Mouse (Mus musculus) testis, adult 2 months (tissue): ENCODE data around the gene Fstl3.

ENCODE experiments used
- CTCF ChIP-seq: fragments of 200-500 bp; IDR thresholded peaks from 2 replicates; pipeline ENCODE4 v1.5.1; 2012; ENCODE audit warnings: low read depth, mild to moderate bottlenecking, inconsistent platforms, low read length, moderate library complexity; ENCODE audit not compliant: control insufficient read depth, insufficient read depth, insufficient replicate concordance
- POLR2A ChIP-seq: fragments of 200-500 bp; IDR thresholded peaks from 2 replicates; pipeline ENCODE4 v1.6.1; 2012; ENCODE audit warnings: low read depth, mild to moderate bottlenecking, inconsistent platforms, low read length, moderate library complexity; ENCODE audit not compliant: control insufficient read depth

- no peak for TF ChIP-seq POLR2A
- TF ChIP-seq CTCF: no peak; the same call in 1 of the 2 replicates
These were observed 6.0 kb downstream of the Fstl3 start for GRCm38 (mm10) chr10:79783050-79783449.
